Mouse (Mus musculus) stomach, postnatal 0 days (tissue): ENCODE data around the gene Tgfa.
A peak's percentile ranks its signal among the peaks of the same experiment; 100 is the strongest.

Experiments used
- CTCF ChIP-seq: IDR thresholded peaks from 2 replicates; pipeline ENCODE4 v1.5.1; 2016; ENCODE audit warnings: antibody characterized with exemption, low read depth, mild to moderate bottlenecking, moderate library complexity
- EP300 ChIP-seq: optimal IDR thresholded peaks from 2 replicates; pipeline ENCODE3; 2016; ENCODE audit warnings: antibody characterized with exemption

GRCm38 (mm10) chr6:86193879-86194278, 1.1 kb upstream of the Tgfa start:
- TF ChIP-seq CTCF (peak; percentile 76), EP300 (no peak)
